Comparison of ENCODE assay signal across 32 mouse cellular contexts in genomic region chr3:121834250-121834649, GRCm38 (mm10). TPM values are rescaled to one million over a fixed set of nuclear protein-coding genes. Genes with fewer than 3 reads are reported as not detected.
DNase-seq lines count a peak whose midpoint lies in the region; ATAC-seq lines count a peak whose summit lies in the region.
"Had no signal": no experiment of that assay in that cellular context is flagged by ENCODE, and none has a peak within 500 bp of the region (broad histone marks: within the 10 kb centered on the region; RNA-seq: fewer than 3 reads in every experiment).

No protein-coding gene starts in this region.

- no peak overlapping the region for H3K27ac ChIP-seq in intestine, embryonic 14.5 days (ENCODE audit: low read depth)
- H3K27ac ChIP-seq in intestine, embryonic 16.5 days (ENCODE audit: low read length), result no peak overlapping the region
- no peak overlapping the region for H3K27ac ChIP-seq in kidney, embryonic 16.5 days (ENCODE audit: low read length)
- H3K27ac ChIP-seq: embryonic facial prominence, embryonic 10.5 days; embryonic facial prominence, embryonic 13.5 days; forebrain, embryonic 13.5 days; heart, embryonic 15.5 days; hindbrain, embryonic 10.5 days; hindbrain, embryonic 13.5 days had no signal

- H3K36me3 ChIP-seq in intestine, embryonic 14.5 days (ENCODE audit: control insufficient read depth, insufficient read depth, low read length), result no peaks in the 10 kb centered on the region
- no peaks in the 10 kb centered on the region for H3K36me3 ChIP-seq in intestine, embryonic 16.5 days (ENCODE audit: control insufficient read depth, insufficient read depth, low read length)
- H3K36me3 ChIP-seq in kidney, embryonic 16.5 days (ENCODE audit: insufficient read depth, low read length), result no peaks in the 10 kb centered on the region
- H3K36me3 ChIP-seq: embryonic facial prominence, embryonic 10.5 days; embryonic facial prominence, embryonic 13.5 days; G1E; heart, embryonic 15.5 days; hindbrain, embryonic 10.5 days; hindbrain, embryonic 13.5 days had no signal

- H3K4me2 ChIP-seq in intestine, embryonic 14.5 days (ENCODE audit: low read length), result no peak overlapping the region
- no peak overlapping the region for H3K4me2 ChIP-seq in intestine, embryonic 16.5 days (ENCODE audit: low read depth, low read length)
- no peak overlapping the region for H3K4me2 ChIP-seq in kidney, embryonic 16.5 days (replicated peaks; ENCODE audit: low read depth, low read length)
- H3K4me2 ChIP-seq: embryonic facial prominence, embryonic 13.5 days; forebrain, embryonic 13.5 days; heart, embryonic 11.5 days; heart, embryonic 15.5 days; hindbrain, embryonic 13.5 days had no signal

- H3K4me3 ChIP-seq in intestine, embryonic 14.5 days (ENCODE audit: low read depth, low read length), result no peak overlapping the region
- no peak overlapping the region for H3K4me3 ChIP-seq in intestine, embryonic 16.5 days (ENCODE audit: low read length)
- no peak overlapping the region for H3K4me3 ChIP-seq in kidney, embryonic 16.5 days (ENCODE audit: low read length)
- H3K4me3 ChIP-seq: embryonic facial prominence, embryonic 10.5 days; embryonic facial prominence, embryonic 13.5 days; erythroblast, embryonic 14.5 days; forebrain, embryonic 13.5 days; heart, embryonic 15.5 days; hindbrain, embryonic 10.5 days; hindbrain, embryonic 13.5 days had no signal

- H3K4me1 ChIP-seq in intestine, embryonic 14.5 days (replicated peaks; ENCODE audit: control insufficient read depth, insufficient read depth, low read length), result no peaks in the 10 kb centered on the region
- H3K4me1 ChIP-seq in intestine, embryonic 16.5 days (ENCODE audit: control insufficient read depth, insufficient read depth, low read length), result no peaks in the 10 kb centered on the region
- no peaks in the 10 kb centered on the region for H3K4me1 ChIP-seq in kidney, embryonic 16.5 days (ENCODE audit: insufficient read depth, low read length)
- H3K4me1 ChIP-seq: embryonic facial prominence, embryonic 10.5 days; embryonic facial prominence, embryonic 13.5 days; forebrain, embryonic 13.5 days; heart, embryonic 15.5 days; hindbrain, embryonic 10.5 days; hindbrain, embryonic 13.5 days had no signal

- WGBS in intestine, embryonic 14.5 days, result 60% methylated on average over 4 of the region's 4 CpGs
- WGBS in intestine, embryonic 16.5 days, result 73% methylated on average over 4 of the region's 4 CpGs
- WGBS in kidney, embryonic 16.5 days, result 69% methylated on average over 4 of the region's 4 CpGs

- no peak for ATAC-seq in intestine, embryonic 14.5 days (replicated peaks; ENCODE audit: low FRiP score, low TSS enrichment, low read depth)
- ATAC-seq in intestine, embryonic 16.5 days, result no peak
- no peak for ATAC-seq in kidney, embryonic 16.5 days (ENCODE audit: low FRiP score, low TSS enrichment)
- ATAC-seq: forebrain, embryonic 13.5 days; forebrain, embryonic 16.5 days; hindbrain, embryonic 16.5 days had no signal

- peak; percentile 20 for DNase-seq in intestine, embryonic 14.5 days (ENCODE audit: low spot score)
- DNase-seq in kidney, adult 9 months, result peak; percentile 47
- peak; percentile 42 for DNase-seq in ZHBTc4 (ENCODE audit: low read depth, low spot score)
- DNase-seq in yolk sac, embryonic 10.5 days (ENCODE audit: low spot score), result peak; percentile 69
- no peak for DNase-seq in adrenal gland, postnatal 10 days
- DNase-seq: adrenal gland, adult 2 months; adrenal gland, postnatal 25 days; B cell, adult 2 months; cerebellum, adult 11-12 months; cerebellum, adult 8-10 months; cerebellum, postnatal 10 days; cerebellum, postnatal 36 days; embryo, embryonic 11 days; gastrocnemius, postnatal 10 days; gastrocnemius, postnatal 36 days; heart, postnatal 10 days; heart, postnatal 36 days had no signal

- H3K27me3 ChIP-seq in intestine, embryonic 14.5 days (replicated peaks; ENCODE audit: control insufficient read depth, insufficient read depth, low read length), result no peaks in the 10 kb centered on the region
- no peaks in the 10 kb centered on the region for H3K27me3 ChIP-seq in intestine, embryonic 16.5 days (replicated peaks; ENCODE audit: control insufficient read depth, insufficient read depth, low read length)
- H3K27me3 ChIP-seq in kidney, embryonic 16.5 days (ENCODE audit: insufficient read depth, low read length), result no peaks in the 10 kb centered on the region
- H3K27me3 ChIP-seq: CH12.LX; embryonic facial prominence, embryonic 13.5 days; forebrain, embryonic 13.5 days; heart, embryonic 15.5 days; hindbrain, embryonic 13.5 days; Patski had no signal

- H3K9me3 ChIP-seq in intestine, embryonic 14.5 days (ENCODE audit: control insufficient read depth, low read length), result no peaks in the 10 kb centered on the region
- no peaks in the 10 kb centered on the region for H3K9me3 ChIP-seq in intestine, embryonic 16.5 days (ENCODE audit: control insufficient read depth, low read length)
- no peaks in the 10 kb centered on the region for H3K9me3 ChIP-seq in kidney, embryonic 16.5 days (ENCODE audit: low read length)
- H3K9me3 ChIP-seq: embryonic facial prominence, embryonic 10.5 days; embryonic facial prominence, embryonic 13.5 days; forebrain, embryonic 13.5 days; G1E; heart, embryonic 15.5 days; hindbrain, embryonic 13.5 days had no signal

- H3K9ac ChIP-seq in intestine, embryonic 14.5 days (ENCODE audit: low read length), result no peak overlapping the region
- H3K9ac ChIP-seq in intestine, embryonic 16.5 days (ENCODE audit: low read depth, low read length), result no peak overlapping the region
- H3K9ac ChIP-seq in kidney, embryonic 16.5 days (replicated peaks; ENCODE audit: low read length), result no peak overlapping the region
- H3K9ac ChIP-seq: embryonic facial prominence, embryonic 13.5 days; forebrain, embryonic 13.5 days; heart, embryonic 15.5 days; hindbrain, embryonic 13.5 days had no signal

RNA-seq across cellular contexts. Expression of gene Abcd3, which starts 19.1 kb away (rescaled TPM):
- 56.8 and 61.7 TPM in 2 replicates for polyA plus RNA-seq in intestine, embryonic 14.5 days (2014; fragmentation: Nextera tagmentation; extraction: Ambion mirVana)
- polyA plus RNA-seq in intestine, embryonic 16.5 days (2015; fragmentation: Nextera tagmentation; extraction: Ambion mirVana), result 63.1 and 66.5 TPM in 2 replicates
- polyA plus RNA-seq in kidney, embryonic 16.5 days (2015; fragmentation: Nextera tagmentation; extraction: Ambion mirVana), result 77.1 and 82.6 TPM in 2 replicates
- 100 to 1,000 TPM; 170 to 171 TPM for total RNA-seq in adrenal gland, postnatal 10 days (2021)
